Mouse (Mus musculus) B cell, adult 2 months (primary cell): ENCODE measurements at regions not wholly inside any gene's neighbourhood (a gene's known extent, or its start where the extent isn't known, plus 50 kb on each side); places are given as distances from the start of the nearest gene placed in this dataset.
A peak's percentile ranks its signal among the peaks of the same experiment; 100 is the strongest.
"Not testable (repeated sequence)": the region's sequence is repeated elsewhere in the genome, so short reads cannot be mapped to it uniquely, and the experiment has no call there.

Experiments
- DNase-seq, 2 experiments: peaks; one replicate each; pipeline ENCODE4 v3.0.0; 2022

- DNase-seq, result not testable (repeated sequence)
Observed at GRCm38 (mm10) chr17:9066633-9067032, 78.5 kb downstream of the 1700010I14Rik start.

DNA sequence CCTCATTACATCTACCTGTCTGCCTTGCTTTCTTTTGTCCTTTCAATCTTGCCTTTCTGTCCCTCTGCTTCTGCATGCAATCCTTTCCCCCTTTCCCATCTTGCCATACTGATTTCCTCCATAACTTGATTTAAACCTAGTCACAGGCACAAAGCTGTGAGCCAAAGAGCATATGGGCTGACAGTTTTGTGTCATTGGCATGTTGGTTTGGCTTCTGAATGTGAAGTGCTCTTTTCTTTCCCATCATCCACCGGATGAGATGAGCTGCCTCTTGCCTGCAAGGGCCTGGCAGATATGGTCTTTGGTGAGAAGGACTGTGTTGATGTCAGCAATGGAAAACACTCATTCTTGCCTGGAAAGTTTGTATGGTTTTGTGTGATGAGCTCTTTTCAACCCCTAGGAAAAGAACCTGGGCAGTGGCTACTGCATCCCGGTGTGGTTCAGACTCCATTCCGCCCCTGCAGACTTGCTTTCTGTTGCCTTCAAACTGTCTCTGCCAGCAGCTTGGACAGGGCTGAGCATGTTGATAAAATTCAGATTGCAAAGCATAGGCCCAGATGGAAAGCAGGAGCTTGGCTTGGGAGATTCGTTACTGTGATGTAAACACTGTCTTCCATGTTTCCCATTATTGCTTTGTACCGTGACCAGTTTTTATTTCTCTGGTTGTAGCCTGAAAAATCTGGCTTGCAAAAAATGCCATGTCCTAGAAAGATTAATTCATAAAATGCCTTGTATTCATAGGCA, 80.9 kb downstream of the 1700010I14Rik start:
- no peak for DNase-seq

DNA sequence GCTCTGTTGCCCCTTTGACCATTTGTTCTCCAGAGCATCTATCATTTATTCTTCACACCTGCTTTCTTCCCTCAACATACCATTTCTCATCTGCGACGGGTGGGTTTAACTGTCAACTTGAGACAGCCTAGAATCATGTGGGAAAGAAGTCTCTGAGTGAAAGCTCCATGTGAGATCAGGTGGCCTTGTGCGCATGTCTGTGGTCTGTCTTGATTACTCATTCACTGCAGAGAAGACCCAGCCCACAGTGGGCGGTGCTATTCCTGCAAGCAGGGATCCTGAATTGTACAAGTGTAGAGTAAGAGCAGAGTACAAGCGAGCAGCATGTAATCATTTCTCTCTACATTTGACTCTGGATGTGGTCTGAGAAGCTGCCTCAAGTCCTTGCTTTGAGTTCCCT, 95.5 kb downstream of the 1700010I14Rik start:
- no peak for DNase-seq

DNA sequence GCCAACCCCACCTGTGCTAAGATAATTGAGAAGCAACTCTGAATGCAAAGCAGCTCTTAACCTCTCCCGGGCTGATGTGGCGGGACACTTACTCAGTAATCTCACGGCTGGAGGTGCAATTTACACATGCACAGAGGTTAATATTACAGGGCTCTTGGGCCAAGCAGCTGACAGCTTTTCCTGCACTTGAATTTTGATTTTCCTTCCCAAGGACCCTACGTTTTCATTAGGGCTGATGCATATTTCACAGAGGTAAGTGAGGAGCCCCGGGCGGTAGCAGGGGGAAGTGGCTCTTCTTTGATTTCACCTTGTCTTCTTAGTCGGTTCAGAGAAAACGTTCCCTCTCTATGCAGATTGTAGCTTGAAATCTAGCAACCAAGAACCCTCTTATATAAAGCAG, 139.7 kb downstream of the 1700010I14Rik start:
- no peak for DNase-seq

- DNase-seq, result no peak
Observed at GRCm38 (mm10) chr17:9145605-9146223, 157.6 kb downstream of the 1700010I14Rik start.

GRCm38 (mm10) chr17:9150654-9151053, 162.5 kb downstream of the 1700010I14Rik start:
- DNase-seq, result no peak

GRCm38 (mm10) chr17:9162148-9162547, 174.0 kb downstream of the 1700010I14Rik start:
- DNase-seq, result no peak

DNA sequence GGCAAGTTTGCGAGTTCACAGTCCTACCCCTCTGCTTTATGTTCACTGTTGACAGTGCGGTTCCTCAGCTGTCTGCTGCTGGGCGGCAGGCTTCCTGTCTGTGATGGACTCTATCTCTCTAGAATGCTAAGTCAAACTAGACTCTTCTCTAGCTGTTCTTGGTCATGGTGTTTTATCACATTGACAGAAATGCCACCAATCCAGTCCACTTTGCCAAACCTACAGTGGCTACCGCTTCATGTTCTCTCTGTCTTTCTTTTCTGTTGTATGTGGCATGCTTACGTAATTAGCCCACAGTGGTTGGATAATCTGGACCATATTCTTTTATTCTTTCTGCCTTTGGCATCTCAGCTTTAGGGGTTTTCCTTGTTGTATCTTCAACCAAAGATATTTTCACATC, 174.5 kb downstream of the 1700010I14Rik start:
- DNase-seq, result no peak

- DNase-seq, result no peak
Observed at GRCm38 (mm10) chr17:9163285-9163684, 175.2 kb downstream of the 1700010I14Rik start.

DNA sequence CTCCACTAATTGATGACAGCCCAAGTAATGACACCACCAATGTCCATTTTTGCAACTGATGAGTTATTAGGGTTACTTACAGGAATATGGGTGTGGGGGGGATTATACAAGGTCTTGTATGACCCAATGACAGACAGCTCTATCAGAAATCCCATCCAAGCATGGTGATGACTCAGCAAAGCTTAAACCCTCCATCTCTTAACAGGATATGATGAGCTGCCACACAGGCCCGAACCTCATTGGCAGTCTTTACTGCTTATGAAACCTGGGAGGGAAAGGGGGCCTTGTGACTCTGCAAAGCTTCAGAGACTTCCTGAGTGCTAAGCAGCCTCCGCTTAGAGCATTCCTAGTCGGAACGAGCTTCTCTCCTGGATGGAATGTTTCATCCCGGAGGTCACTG, 176.4 kb downstream of the 1700010I14Rik start:
- DNase-seq, result no peak

- no peak for DNase-seq
Observed at GRCm38 (mm10) chr17:9167161-9167560, 179.0 kb downstream of the 1700010I14Rik start.

DNA sequence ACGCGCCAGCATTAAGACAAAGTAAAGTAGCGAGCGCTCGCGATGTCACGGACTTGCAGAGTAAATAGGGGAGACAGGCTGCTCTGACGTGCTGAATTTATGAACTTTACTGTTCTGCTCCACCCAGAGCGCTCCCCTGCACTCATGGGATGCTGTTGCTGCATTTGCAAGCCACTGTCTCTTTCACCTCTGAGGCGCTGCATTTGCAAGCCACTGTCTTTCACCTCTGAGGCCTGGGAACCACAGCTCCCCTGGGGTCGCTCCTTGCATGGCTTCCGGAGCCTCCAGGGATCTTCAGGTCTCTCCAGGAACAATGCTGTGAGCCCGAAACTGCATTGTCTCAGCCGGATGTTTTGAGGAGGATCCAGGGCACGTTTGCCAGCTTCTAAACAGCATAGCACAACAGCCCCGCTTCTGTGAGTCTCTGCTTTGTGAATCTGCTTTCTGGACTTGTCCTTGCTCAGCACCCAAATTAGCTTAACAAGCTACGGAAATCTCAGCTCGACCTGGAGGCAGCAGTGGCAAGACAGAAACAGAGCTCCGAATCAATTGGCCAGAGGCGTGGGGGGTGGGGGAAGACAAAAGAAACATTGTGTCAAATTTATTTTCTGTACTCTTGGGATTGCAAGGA, 179.6 kb downstream of the 1700010I14Rik start:
- DNase-seq, result no peak

- peak; percentile 38 to 47 for DNase-seq
Observed at GRCm38 (mm10) chr17:9168411-9168810, 180.3 kb downstream of the 1700010I14Rik start.

- DNase-seq, result peak; percentile 27 to 37
Observed at GRCm38 (mm10) chr17:9169371-9169770, 181.2 kb downstream of the 1700010I14Rik start.

DNA sequence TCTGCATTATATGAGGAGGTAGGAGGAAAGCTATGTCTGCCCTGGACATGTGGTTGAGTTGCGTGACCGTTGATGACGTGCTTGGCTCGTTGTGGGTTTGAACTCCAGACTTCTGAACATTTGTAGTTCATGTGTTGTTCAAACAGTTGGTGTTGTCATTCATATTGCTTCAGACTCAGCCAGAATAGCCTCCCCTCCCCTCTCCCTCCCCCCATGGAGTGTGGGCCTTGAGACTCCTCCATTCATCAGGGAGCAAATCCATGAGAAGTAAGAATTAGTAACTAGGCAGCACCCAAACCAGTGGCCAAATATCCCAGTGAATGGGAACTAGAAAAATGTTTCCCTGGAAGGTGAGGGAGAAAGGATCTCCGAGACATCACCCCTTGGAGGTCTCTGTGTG, 209.0 kb downstream of the 1700010I14Rik start:
- DNase-seq, result no peak

- DNase-seq, result no peak
Observed at GRCm38 (mm10) chr17:9200386-9200785, 212.3 kb downstream of the 1700010I14Rik start.

GRCm38 (mm10) chr17:9202496-9202895, 214.4 kb downstream of the 1700010I14Rik start:
- no peak for DNase-seq

DNA sequence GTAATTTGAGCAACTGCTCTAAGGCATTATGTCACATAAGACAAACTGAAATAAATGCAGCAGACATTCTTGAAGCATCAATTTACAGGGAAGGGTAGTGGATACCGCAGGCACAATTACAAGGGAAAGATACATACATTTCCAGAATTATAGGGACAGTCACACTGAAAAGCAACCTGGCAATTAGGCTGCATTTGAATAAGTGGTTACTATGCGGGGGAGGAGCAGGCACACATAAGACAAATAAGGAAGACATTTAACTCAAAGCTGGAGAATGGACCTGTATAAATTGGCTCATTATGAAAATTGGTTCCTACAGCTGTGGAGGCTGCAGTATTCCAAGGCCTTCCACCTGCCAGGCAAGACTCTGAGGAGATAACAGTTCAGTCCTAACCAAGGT, 211.2 kb upstream of the Gm17728 start:
- DNase-seq, result no peak

GRCm38 (mm10) chr17:9223097-9223496, 198.8 kb upstream of the Gm17728 start:
- no peak for DNase-seq

- DNase-seq, result no peak
Observed at GRCm38 (mm10) chr17:9227872-9228575, 193.8 kb upstream of the Gm17728 start.

DNA sequence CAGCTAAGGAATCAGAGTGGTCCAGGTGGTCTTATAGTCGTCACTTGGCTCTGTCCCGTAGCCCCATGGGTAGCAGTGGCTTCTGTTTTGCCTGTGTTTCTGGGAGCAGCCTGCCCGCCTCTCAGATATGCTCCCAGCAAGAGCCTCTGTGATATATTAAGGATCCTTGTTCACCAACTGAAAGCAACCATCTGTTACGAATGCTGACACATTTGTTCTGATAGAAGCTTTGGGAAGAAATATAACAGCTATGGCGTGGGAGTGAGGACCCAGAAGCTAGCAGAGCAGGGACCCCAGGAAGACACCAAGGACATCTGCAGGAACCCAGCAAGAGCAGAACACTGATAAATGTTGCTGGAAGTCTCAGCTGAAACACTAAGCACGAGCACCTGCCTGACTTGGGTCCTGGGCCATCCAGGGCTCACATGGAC, 186.7 kb upstream of the Gm17728 start:
- DNase-seq, result no peak

- DNase-seq, result no peak
Observed at GRCm38 (mm10) chr17:9258646-9259170, 163.2 kb upstream of the Gm17728 start.

GRCm38 (mm10) chr17:9268776-9269175, 153.1 kb upstream of the Gm17728 start:
- no peak for DNase-seq
